Mouse (Mus musculus) testis, adult 2 months (tissue): ENCODE measurements around the gene Pi4k2a.

Experiments used
- CTCF ChIP-seq: fragments of 200-500 bp; IDR thresholded peaks from 2 replicates; pipeline ENCODE4 v1.5.1; 2012; ENCODE audit warnings: low read depth, mild to moderate bottlenecking, inconsistent platforms, low read length, moderate library complexity; ENCODE audit not compliant: control insufficient read depth, insufficient read depth, insufficient replicate concordance
- POLR2A ChIP-seq: fragments of 200-500 bp; IDR thresholded peaks from 2 replicates; pipeline ENCODE4 v1.6.1; 2012; ENCODE audit warnings: low read depth, mild to moderate bottlenecking, inconsistent platforms, low read length, moderate library complexity; ENCODE audit not compliant: control insufficient read depth

GRCm38 (mm10) chr19:42045269-42046102 is 44.8 kb upstream of the Pi4k2a start, which contains the start of gene Hoga1:
- TF ChIP-seq CTCF (peak; percentile 64; the same call in 1 of the 2 replicates), POLR2A (no peak)
